Mouse (Mus musculus): ENCODE data around the gene Sema4f.

Gene Sema4f

GRCm38 (mm10) chr6:82939167-82939912 lies at the start of gene Sema4f:
Gene Sema4f (minus strand): TSS chr6:82939769.
- peak; percentile 100 for ATAC-seq (ENCODE audit: insufficient number of reproducible peaks, low FRiP score, low TSS enrichment)

GRCm38 (mm10) chr6:82987411-82987971 lies 47.9 kb upstream of the Sema4f start:
- no peak for ATAC-seq (ENCODE audit: insufficient number of reproducible peaks, low FRiP score, low TSS enrichment)

GRCm38 (mm10) chr6:82971031-82971430 lies 31.5 kb upstream of the Sema4f start:
- ATAC-seq (ENCODE audit: insufficient number of reproducible peaks, low FRiP score, low TSS enrichment) = peak; percentile 82; the same call in 1 of the 2 replicates

DNA sequence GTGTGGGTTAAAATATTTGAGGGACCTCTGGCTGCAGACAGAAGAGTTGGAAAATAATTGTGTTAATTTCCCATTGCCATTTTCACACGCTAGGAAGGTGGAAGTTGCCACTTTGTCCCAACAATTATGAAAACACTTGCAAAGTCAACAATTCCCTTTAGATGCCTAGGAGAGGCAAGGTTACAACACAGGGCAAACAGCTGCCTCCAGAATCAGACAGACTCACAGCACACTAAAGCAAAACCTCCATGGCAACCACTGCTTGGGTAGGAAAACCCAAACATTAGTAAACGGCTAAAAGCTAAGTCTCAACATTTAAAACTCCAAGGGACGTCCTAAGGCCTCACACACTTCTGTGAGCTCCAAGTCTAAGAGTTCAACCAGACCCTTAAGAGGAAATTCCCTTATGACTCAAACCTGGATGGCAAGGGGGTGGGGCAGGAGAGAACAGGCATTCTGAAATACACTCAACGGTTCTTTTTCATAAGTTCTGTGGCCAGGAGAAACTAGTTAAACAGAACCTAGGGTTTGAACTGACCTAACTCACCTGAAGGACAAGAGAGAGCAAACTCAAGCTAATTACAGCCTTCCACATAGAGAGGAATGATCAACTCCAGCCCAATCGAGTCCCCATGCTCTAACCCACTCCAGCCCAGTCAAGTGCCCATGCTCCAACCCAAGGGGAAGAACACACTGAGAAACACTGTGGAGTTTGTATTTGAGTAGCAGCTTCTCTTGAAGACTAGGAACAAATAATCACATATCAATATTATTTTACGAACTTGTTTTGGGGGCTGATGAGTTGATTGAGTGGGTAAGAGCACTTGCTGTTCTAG lies 29.9 kb upstream of the Sema4f start:
- no peak for ATAC-seq (ENCODE audit: insufficient number of reproducible peaks, low FRiP score, low TSS enrichment)

GRCm38 (mm10) chr6:82961664-82962063 lies 22.1 kb upstream of the Sema4f start:
- no peak for ATAC-seq (ENCODE audit: insufficient number of reproducible peaks, low FRiP score, low TSS enrichment)

DNA sequence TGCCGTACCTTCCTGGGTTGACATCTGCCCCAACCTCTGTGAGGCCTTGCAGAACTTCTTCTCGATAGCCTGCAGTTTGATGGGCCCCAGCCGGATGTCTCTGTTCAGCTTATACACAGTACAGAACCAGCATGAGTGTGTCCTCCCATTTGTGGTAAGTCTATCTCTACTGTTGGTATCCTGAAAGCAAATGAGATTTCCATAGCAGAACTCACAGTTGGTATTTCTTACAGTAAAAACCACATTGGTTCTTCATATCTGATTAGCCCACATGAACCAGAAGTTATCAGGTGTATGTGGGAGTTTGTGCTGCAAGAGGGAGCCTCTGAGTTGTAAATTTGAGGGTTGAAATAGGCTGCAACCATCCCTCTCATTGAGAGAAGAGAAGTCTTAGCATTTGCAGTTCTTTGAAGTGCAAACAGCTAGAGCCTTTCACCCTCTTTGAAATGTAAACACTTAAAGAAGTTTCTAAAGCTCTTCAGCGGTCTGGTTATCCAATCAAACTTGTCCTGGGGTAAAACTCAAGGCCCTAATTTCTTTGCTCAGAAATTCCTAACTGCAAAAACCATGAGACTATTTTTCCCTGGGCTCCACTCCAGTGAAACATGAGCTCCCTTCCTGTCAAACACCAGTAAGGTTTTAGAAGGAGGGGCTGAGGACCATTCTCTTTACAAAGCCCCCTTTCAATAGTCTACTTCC lies 17.1 kb upstream of the Sema4f start:
- ATAC-seq (ENCODE audit: insufficient number of reproducible peaks, low FRiP score, low TSS enrichment) = no peak

GRCm38 (mm10) chr6:82946651-82947050 lies 7.1 kb upstream of the Sema4f start, which contains the start of gene M1ap:
Gene M1ap (plus strand): TSS chr6:82946902.
- ATAC-seq (ENCODE audit: insufficient number of reproducible peaks, low FRiP score, low TSS enrichment) = no peak

DNA sequence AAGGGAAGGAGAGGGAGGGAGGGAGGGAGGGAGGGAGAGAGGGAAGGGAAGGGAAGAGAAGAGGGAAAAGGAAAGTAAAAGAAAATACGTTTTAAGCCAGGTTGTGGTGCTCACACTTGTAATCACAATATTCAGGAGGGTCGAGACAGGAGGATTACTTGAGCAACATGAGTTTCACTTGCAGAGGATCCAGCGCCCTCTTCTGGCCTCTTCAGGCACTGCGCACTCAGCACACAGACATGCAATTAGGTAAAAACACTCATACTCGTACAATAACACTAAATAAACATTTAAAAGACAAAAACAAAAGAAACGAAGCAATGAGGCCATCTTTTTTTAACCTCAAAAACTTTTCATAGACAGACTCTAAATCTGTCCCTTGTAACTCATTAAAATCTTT lies 6.2 kb upstream of the Sema4f start:
- no peak for ATAC-seq (ENCODE audit: insufficient number of reproducible peaks, low FRiP score, low TSS enrichment)

DNA sequence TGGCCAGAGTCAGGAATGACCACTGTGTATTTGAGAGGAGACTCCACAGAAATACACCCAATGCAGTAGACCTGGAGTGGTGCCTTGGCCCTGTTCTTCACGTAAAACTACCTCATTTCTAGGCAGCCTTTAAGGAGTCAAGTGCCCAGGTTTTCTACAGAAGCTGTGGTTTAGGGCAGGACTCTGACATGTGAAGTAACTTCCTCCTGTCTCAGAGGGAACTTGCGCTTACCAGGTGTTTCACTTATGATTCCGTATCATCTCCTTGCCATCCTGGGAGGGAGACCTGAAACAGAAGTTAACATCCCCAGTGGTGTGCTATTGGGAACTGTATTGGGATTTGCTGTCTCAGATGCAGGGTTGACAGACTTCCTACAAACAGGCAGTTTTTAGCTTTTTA lies 1.2 kb upstream of the Sema4f start:
- no peak for ATAC-seq (ENCODE audit: insufficient number of reproducible peaks, low FRiP score, low TSS enrichment)

- no peak for ATAC-seq (ENCODE audit: insufficient number of reproducible peaks, low FRiP score, low TSS enrichment)
Observed at GRCm38 (mm10) chr6:82934616-82935230, 4.8 kb downstream of the Sema4f start.

DNA sequence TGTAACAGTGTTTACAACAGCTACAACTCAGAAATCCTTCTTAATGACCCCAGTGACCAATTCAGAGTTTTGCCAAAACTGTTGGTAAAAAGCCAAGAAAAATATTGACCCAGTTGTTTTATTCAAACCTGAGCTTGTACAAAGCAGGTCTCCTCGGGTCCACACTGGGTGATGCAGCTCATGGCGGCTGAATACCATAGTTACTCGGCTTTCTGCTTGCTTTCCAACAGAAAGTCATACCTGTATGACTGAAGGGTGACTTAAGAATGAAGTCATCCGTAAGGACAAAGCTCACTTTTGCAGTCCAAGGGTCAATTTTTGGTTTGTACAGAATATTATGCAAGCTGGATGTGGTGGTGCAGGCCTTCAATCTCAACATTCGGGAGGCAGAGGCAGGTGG lies 12.0 kb downstream of the Sema4f start:
- ATAC-seq (ENCODE audit: insufficient number of reproducible peaks, low FRiP score, low TSS enrichment) = no peak

GRCm38 (mm10) chr6:82926528-82926927 lies 13.0 kb downstream of the Sema4f start:
- ATAC-seq (ENCODE audit: insufficient number of reproducible peaks, low FRiP score, low TSS enrichment) = peak; percentile 26; the same call in 1 of the 2 replicates

DNA sequence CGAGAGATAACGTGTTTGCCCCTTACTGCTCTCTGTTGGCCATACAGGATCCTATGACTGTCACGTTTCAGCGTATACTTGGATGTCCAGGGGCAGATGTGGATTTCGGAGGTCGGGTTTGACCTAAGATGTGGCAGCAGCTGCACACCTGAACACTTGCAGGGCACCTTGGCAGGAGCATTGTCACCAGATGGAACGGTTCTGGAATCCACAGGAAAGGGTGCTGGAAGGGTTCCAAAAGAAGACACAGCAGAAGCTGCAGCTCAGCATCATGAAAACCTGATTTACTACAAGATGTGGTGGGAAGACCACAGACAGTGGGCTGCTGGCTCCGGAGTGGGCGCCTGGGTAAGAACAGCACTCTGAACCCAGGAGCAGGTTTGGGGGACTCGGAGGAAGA lies 13.5 kb downstream of the Sema4f start:
- peak; percentile 26; the same call in 1 of the 2 replicates for ATAC-seq (ENCODE audit: insufficient number of reproducible peaks, low FRiP score, low TSS enrichment)

DNA sequence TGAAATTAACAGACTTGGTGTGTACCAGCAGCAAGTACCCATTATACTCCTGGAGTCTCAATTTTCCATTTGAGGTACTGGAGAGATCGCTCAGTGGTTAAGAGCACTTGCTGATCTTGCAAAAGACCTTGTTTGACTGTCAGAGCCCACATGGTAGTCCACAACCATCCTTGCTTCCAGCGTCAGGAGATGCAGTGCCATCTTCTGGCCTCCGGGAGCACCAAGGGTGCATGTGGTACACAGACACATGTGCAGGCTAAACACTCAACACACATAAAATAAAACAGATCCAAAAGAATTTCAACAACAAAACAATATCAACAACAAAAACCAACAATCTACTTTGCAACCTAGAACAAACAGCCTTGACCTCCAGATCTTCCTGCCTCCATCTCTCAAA lies 14.6 kb downstream of the Sema4f start:
- no peak for ATAC-seq (ENCODE audit: insufficient number of reproducible peaks, low FRiP score, low TSS enrichment)

DNA sequence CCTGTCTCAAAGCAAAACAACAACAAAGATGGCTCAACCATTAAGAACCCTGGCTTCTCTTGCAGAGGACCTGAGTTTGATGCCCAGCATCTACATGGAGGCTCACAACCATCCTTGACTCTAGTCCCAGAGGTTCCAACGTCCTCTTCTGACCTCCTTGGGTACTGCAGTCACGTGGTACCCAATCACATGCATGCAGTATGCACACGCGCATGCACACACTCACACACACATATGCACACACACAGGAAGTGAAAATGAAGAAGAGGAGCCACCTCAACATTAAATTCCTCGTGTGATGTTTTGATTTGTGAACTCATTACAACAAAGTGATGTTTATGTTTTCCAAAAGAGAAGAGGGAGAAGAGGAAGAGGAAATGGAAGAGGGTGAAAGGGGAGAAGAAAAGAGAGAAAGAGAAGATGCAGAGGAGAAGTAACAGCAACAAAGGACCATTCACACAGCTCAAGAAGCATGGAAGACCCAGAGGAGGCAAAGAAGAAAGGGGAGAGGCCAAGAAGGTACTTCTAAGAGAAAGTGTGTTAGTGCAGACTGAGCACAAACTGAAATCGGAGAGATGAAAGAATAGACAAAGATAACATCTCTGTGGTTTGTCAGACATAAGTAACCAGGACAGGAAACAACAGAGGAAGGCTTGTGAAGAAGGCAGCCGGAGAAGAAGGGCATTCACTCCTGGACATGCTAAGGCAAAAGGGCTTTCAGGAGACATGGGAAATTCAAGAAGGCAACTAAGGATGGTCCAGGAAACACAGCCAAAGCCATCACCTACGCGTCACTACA lies 17.9 kb downstream of the Sema4f start:
- no peak for ATAC-seq (ENCODE audit: insufficient number of reproducible peaks, low FRiP score, low TSS enrichment)

- no peak for ATAC-seq (ENCODE audit: insufficient number of reproducible peaks, low FRiP score, low TSS enrichment)
Observed at GRCm38 (mm10) chr6:82919520-82919919, 20.0 kb downstream of the Sema4f start.

DNA sequence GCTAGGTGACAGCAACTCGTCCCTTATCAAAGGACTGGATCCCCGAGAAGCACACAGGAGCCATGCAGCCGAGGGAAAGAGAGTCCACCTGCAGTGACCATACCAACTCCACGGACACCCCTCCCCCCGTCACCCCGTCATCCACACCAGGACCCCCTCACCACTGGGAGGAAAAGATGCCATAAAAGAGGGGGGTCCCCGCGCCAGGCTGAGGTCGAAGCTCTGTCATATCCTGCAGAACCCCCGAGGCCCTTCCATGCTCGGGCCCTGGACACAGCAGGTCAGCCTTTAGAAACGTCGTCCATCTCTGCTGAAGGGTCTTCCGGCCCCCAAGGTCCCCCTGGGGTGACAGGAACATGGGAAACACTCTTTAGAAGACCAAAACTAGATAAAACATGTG lies 21.2 kb downstream of the Sema4f start:
- no peak for ATAC-seq (ENCODE audit: insufficient number of reproducible peaks, low FRiP score, low TSS enrichment)

- ATAC-seq (ENCODE audit: insufficient number of reproducible peaks, low FRiP score, low TSS enrichment) = no peak
Observed at GRCm38 (mm10) chr6:82917778-82918129, 21.8 kb downstream of the Sema4f start.

- ATAC-seq (ENCODE audit: insufficient number of reproducible peaks, low FRiP score, low TSS enrichment) = peak; percentile 82
Observed at GRCm38 (mm10) chr6:82917076-82917777, 22.3 kb downstream of the Sema4f start.
